Mouse (Mus musculus): Measurements from ENCODE around the gene Hist1h2ac. TPM values are rescaled to one million over a fixed set of nuclear protein-coding genes. Genes with fewer than 3 reads are reported as not detected.
A peak's percentile ranks its signal among the peaks of the same experiment; 100 is the strongest.
"Not testable (repeated sequence)": the region's sequence is repeated elsewhere in the genome, so short reads cannot be mapped to it uniquely, and the experiment has no call there.

The Hist1h2ac gene
- polyA plus RNA-seq, 1 experiment from 2014 or later = 0.84 TPM

DNA sequence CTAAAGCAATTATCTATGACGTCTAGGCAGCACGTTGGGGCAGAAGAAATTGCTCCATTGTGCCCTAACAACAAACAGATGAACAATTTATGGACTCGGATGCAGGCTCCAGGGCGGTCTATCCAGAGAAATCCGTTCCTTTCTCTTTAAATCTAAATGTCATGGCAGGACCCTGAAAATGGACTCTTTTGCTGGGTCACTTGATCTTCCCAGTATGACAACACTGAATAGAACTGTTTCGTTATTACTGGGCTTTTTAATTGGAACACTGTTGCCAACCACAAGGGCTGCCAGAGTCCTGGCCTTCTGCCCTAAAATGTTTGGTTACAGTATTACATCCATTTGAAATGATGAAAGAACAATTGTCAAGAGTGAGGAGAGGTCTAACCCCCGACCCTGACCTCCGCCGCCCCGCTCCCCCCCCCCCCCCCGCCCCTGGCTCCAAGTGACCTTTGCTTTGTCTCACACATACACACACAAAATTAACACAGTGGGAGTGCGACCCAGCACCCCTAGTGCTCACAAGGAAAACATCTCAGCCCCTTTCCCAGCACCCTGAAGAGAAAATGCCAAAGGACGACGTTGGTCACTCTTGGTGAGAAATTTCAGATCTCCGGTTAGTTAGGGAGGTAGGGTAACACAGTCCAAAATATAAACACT lies 26.1 kb upstream of the Hist1h2ac start:
- Histone ChIP-seq H3K4me3 (peak overlapping the region; percentile 61), H3K27ac (peak overlapping the region; percentile 80), H3K27me3 (ENCODE audit: insufficient read depth, poor library complexity, severe bottlenecking) (no peaks in the 10 kb centered on the region), H3K9me3 (no peaks in the 10 kb centered on the region), H3K4me1 (peaks cover 28% of the 10 kb centered on the region), H3K36me3 (no peaks in the 10 kb centered on the region)
- DNase-seq (ENCODE audit: low spot score) = no peak
- 29% methylated on average over 15 of the region's 15 CpGs for WGBS

GRCm38 (mm10) chr13:23708654-23709053 lies 24.9 kb upstream of the Hist1h2ac start:
- DNase-seq (ENCODE audit: low spot score) = no peak
- WGBS = 54% methylated on average over 4 of the region's 4 CpGs
- Histone ChIP-seq H3K4me1 (peaks cover 28% of the 10 kb centered on the region), H3K27me3 (ENCODE audit: insufficient read depth, poor library complexity, severe bottlenecking) (no peaks in the 10 kb centered on the region), H3K36me3 (no peaks in the 10 kb centered on the region), H3K27ac (peak overlapping the region; percentile 26), H3K9me3 (no peaks in the 10 kb centered on the region), H3K4me3 (no peak overlapping the region)

- Histone ChIP-seq H3K4me1 (peaks cover 28% of the 10 kb centered on the region), H3K27me3 (ENCODE audit: insufficient read depth, poor library complexity, severe bottlenecking) (no peaks in the 10 kb centered on the region), H3K27ac (peak overlapping the region; percentile 26; the same call in 1 of the 2 replicates), H3K36me3 (no peaks in the 10 kb centered on the region), H3K4me3 (no peak overlapping the region), H3K9me3 (no peaks in the 10 kb centered on the region)
- no peak for DNase-seq (ENCODE audit: low spot score)
- 74% methylated on average over 4 of the region's 4 CpGs for WGBS
Observed at GRCm38 (mm10) chr13:23708041-23708440, 24.3 kb upstream of the Hist1h2ac start.

DNA sequence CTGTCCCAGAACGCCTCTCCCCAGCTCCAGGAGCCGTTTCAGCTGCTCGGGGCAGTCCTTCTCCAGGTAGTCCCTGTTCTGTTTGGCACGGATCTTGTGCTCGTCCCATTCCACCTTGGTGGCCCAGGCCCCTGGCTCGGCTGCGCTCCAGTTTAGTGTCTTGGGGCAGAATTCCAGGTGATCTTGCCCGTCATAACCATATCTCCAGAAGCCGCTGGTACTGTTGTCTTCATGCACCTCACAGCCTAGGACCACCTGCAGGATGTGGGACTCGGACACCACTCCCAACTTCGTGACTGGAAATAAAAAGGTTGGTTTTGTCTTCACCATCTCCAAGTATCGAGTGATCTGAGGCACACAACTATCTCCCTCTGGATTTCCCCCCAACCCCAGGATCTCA lies 23.0 kb upstream of the Hist1h2ac start:
- Histone ChIP-seq H3K36me3 (no peaks in the 10 kb centered on the region), H3K4me1 (peaks cover 28% of the 10 kb centered on the region), H3K27me3 (ENCODE audit: insufficient read depth, poor library complexity, severe bottlenecking) (no peaks in the 10 kb centered on the region), H3K27ac (no peak overlapping the region), H3K4me3 (no peak overlapping the region), H3K9me3 (no peaks in the 10 kb centered on the region)
- 90% methylated on average over 12 of the region's 12 CpGs for WGBS
- no peak for DNase-seq (ENCODE audit: low spot score)

- 78% methylated on average over 7 of the region's 7 CpGs for WGBS
- DNase-seq (ENCODE audit: low spot score) = peak; percentile 50
- Histone ChIP-seq H3K9me3 (no peaks in the 10 kb centered on the region), H3K4me3 (no peak overlapping the region), H3K27ac (0 out of 2 replicates have a peak overlapping the region, but pooled peaks have one; percentile 22), H3K36me3 (no peaks in the 10 kb centered on the region), H3K27me3 (ENCODE audit: insufficient read depth, poor library complexity, severe bottlenecking) (no peaks in the 10 kb centered on the region), H3K4me1 (peaks cover 29% of the 10 kb centered on the region)
Observed at GRCm38 (mm10) chr13:23705751-23706356, 22.1 kb upstream of the Hist1h2ac start.

GRCm38 (mm10) chr13:23702801-23703200 lies 19.1 kb upstream of the Hist1h2ac start:
- not testable (repeated sequence) for H3K27me3 ChIP-seq (ENCODE audit: insufficient read depth, poor library complexity, severe bottlenecking); H3K27ac ChIP-seq; H3K4me1 ChIP-seq; H3K36me3 ChIP-seq; H3K9me3 ChIP-seq; H3K4me3 ChIP-seq
- peak; percentile 9 for DNase-seq (ENCODE audit: low spot score)
- WGBS = 90% methylated on average over 2 of the region's 2 CpGs

DNA sequence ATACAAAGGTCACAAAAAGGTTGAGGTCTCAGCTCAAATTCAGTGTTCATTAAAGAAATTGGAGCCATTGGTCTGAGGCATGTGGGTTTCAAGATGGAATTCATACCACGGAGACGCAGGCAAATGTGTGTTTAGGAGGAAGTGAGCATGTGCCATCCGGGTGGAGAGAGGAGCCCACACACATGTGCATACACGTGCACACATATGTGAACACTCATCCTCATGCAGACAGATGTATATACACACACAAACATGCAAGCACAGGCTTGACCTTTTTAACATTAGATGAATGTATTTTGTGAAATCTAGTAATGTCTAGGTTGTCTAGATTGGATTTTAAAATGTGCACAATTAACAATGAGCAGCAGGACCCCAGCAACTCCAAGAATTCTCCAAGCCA lies 18.5 kb upstream of the Hist1h2ac start:
- peaks cover 8% of the 10 kb centered on the region; the same call in 1 of the 2 replicates for H3K4me1 ChIP-seq
- 84% methylated on average over 4 of the region's 4 CpGs for WGBS
- no peaks in the 10 kb centered on the region for H3K36me3 ChIP-seq
- H3K4me3 ChIP-seq = no peak overlapping the region
- H3K9me3 ChIP-seq = no peaks in the 10 kb centered on the region
- H3K27me3 ChIP-seq (ENCODE audit: insufficient read depth, poor library complexity, severe bottlenecking) = no peaks in the 10 kb centered on the region
- no peak overlapping the region for H3K27ac ChIP-seq
- DNase-seq (ENCODE audit: low spot score) = no peak

DNA sequence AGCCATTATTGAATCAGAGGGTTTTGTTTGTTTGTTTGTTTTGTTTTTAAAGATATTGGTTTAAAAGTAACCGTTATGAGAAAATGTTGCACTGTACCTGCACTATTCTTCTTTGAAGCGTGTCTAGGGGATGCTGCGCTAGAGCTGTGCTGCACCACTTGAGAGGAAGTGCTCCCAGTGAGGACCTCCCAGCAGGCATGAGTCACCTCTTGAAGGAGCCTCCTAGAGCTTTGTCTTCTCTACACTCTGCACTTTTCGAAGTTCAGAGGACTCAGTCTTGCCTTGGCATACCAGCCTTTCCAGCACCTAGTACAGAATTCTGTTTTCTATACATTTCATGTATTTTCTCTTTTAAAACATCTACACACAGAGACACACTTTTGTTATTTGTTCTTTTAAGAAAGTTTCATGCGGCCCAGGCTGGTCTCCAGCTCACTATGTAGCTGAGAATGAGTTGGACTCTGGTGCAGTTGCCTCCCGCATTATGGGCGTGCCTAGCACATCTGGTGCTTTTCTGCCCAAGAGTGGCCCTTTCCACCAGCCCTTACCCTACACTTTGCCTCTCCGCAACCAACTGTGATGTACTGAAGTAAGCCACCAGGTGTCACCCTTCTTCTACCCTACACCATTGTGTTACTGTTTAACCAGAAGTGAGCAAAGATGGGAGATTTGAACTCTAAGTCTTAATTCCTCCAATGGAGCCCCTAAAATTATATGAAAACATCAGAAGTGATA lies 17.2 kb upstream of the Hist1h2ac start:
- Histone ChIP-seq H3K27ac (no peak overlapping the region), H3K9me3 (no peaks in the 10 kb centered on the region), H3K27me3 (ENCODE audit: insufficient read depth, poor library complexity, severe bottlenecking) (no peaks in the 10 kb centered on the region), H3K4me1 (peaks cover 13% of the 10 kb centered on the region), H3K4me3 (no peak overlapping the region), H3K36me3 (no peaks in the 10 kb centered on the region)
- 22% methylated on average over 8 of the region's 8 CpGs for WGBS
- DNase-seq (ENCODE audit: low spot score) = no peak

DNA sequence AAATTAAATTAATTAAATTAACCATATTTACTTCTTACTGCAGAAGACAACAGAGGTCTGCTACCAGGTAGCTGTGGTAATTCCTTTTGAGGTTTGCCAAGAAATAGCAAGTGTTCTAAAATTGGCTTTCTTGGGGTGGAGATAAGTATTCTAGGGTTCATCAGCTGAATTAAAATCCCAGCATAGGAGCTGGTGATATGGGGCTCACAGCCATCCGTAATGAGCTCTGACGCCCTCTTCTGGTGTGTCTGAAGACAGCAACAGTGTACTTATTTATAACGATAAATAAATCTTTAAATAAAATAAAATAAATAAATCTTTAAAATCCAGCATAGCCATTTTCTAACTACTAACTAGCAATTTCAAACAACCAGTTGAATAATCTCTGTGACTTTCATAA lies 16.0 kb upstream of the Hist1h2ac start:
- DNase-seq (ENCODE audit: low spot score) = no peak
- Histone ChIP-seq H3K36me3 (no peaks in the 10 kb centered on the region), H3K27me3 (ENCODE audit: insufficient read depth, poor library complexity, severe bottlenecking) (no peaks in the 10 kb centered on the region), H3K4me3 (no peak overlapping the region), H3K4me1 (peaks cover 19% of the 10 kb centered on the region), H3K27ac (no peak overlapping the region), H3K9me3 (no peaks in the 10 kb centered on the region)
- whole genome bisulfite sequencing = 59% methylated on average over 3 of the region's 3 CpGs

DNA sequence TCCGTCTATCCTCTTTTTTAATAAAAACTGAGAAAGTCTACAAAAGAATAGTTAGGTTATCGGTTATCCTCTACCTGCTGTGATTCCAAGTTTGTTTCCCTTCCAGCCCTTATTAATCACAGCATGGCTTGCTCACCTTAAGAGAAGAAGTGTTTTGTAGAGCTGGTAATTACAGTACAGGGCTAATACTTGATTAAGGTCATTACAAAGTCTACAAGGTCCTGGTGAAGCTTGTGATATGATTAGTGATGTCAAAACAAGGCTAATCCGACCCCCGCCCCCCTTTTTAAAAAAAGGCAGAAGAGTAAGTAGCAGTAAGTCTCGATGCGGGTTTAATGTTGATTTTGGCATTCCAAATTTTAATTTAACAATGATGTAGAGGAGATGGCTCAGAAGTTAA lies 15.2 kb upstream of the Hist1h2ac start:
- no peak for DNase-seq (ENCODE audit: low spot score)
- peak overlapping the region; percentile 56; the same call in 1 of the 2 replicates for H3K4me3 ChIP-seq
- no peaks in the 10 kb centered on the region for H3K27me3 ChIP-seq (ENCODE audit: insufficient read depth, poor library complexity, severe bottlenecking)
- peak overlapping the region; percentile 88 for H3K27ac ChIP-seq
- H3K36me3 ChIP-seq = no peaks in the 10 kb centered on the region
- peaks cover 19% of the 10 kb centered on the region for H3K4me1 ChIP-seq
- 64% methylated on average over 6 of the region's 6 CpGs for WGBS
- H3K9me3 ChIP-seq = no peaks in the 10 kb centered on the region

DNA sequence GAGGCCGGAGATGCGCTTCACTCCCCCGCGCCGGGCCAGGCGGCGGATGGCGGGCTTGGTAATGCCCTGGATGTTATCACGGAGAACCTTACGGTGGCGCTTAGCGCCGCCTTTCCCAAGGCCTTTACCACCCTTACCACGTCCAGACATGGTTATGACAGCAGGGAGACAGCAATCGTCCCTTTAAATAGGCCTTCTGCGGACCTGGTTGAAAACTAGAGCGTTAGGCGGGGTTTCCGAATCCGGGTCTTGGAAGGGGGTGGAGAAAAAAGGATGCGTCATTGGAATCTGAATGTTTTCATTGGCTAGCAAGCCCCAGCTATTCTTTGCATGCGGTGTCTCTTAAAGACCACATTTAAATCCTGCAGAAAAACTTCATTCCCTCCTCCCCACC lies 14.5 kb upstream of the Hist1h2ac start, which contains the start of gene Hist1h4c:
Gene Hist1h4c, minus strand, starts transcription at position 155 of the 394 bp plus-strand sequence.
- peak; percentile 99 for DNase-seq (ENCODE audit: low spot score)
- Histone ChIP-seq H3K36me3 (no peaks in the 10 kb centered on the region), H3K4me1 (peaks cover 19% of the 10 kb centered on the region), H3K27me3 (ENCODE audit: insufficient read depth, poor library complexity, severe bottlenecking) (no peaks in the 10 kb centered on the region), H3K4me3 (peak within 1 kb of the TSS; percentile 56), H3K9me3 (no peaks in the 10 kb centered on the region), H3K27ac (peak within 1 kb of the TSS; percentile 88)
- 0% methylated on average over 22 of the region's 22 CpGs for WGBS

DNA sequence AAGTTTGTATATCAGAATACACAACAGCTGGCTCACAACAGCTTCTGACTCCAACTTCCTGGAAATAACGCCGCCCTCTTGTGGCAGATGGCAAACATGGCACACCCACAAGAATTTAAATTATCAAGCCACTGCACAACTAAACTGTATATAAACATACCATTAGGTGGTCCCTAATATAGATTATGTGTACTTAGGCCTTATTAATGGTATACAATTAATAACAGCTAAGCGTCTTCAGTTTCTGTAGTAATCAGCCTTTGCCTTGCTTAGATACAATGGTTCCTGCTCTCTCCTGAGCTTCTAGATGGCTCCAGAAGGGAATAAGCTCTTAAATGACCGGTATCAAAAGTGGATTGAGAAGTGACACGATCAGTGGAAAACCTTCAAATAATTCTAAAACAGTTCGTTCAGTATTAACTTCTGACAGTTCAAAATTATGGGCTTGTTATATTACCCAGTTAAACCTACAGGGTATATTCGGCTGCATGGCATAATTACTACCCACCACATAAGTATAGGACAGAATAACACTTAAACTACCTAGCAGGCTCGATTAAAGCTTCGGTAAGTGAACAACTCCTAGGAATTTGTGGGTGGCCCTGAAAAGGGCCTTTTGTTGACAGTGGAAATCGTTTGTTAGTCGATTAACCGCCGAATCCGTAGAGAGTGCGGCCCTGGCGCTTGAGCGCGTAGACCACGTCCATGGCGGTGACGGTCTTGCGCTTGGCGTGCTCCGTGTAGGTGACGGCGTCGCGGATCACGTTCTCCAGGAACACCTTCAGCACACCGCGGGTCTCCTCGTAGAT lies 13.9 kb upstream of the Hist1h2ac start:
- Histone ChIP-seq H3K4me3 (peak overlapping the region; percentile 56), H3K27me3 (ENCODE audit: insufficient read depth, poor library complexity, severe bottlenecking) (no peaks in the 10 kb centered on the region), H3K4me1 (peaks cover 19% of the 10 kb centered on the region), H3K36me3 (no peaks in the 10 kb centered on the region), H3K9me3 (no peaks in the 10 kb centered on the region), H3K27ac (peak overlapping the region; percentile 88)
- DNase-seq (ENCODE audit: low spot score) = no peak
- 1% methylated on average over 25 of the region's 32 CpGs for WGBS
